Mouse (Mus musculus): ENCODE data around the gene Polr3b.

DNA sequence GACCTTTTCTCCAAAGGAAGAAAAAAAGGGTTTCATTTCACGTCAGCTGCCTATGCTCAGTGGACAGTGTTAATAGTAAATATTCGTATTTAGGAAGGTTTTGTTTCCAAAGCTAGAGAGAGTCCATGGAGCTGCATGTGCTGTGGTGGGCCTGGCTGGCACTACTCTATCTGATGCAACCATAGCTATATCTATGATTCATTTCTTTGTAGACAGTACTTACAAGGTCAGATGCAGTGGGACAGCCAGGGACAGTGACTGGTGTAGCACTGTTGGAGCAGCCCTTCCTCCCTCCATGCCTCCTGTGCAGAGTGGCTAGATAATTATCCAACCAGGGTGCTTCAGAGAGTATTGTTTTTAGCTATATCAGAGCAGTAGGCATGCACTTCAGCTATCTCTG, 9.8 kb upstream of the Polr3b start:
- TF ChIP-seq CTCF (IDR thresholded peaks at IDR 0.05; ENCODE audit: low read depth): no peak
- no peak for TF ChIP-seq EP300 (IDR thresholded peaks at IDR 0.05; ENCODE audit: low read depth)

Measured in heart, postnatal 0 days (tissue).